Mouse (Mus musculus) MEL-GATA-1-ER (cell line): ENCODE measurements at regions not wholly inside any gene's neighbourhood (a gene's known extent, or its start where the extent isn't known, plus 50 kb on each side); places are given as distances from the start of the nearest gene placed in this dataset.

ENCODE experiments used
- DNase-seq: peaks from one replicate; pipeline ENCODE4 v3.0.0-alpha.2; 2012; ENCODE audit warnings: low read depth; ENCODE audit errors: extremely low read depth

DNA sequence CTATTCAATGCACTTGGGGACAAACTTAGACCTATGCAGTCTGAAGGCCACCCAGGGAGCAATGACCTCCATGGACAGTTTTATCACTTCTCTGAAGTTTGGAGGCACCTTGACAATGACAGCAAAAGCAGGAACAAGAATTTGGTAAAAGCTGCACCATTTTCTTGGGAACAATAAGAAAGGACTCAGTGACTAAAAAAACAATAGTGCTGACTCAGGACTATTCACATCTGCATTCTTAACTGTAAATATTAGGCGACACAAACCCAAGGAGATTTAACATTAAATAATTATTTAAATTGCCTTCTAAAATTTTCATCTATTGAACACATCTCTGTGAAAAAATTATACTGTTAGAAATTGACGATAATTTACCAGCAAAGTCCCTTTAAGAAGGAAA, 356.2 kb downstream of the Nup35 start:
- DNase-seq = no peak

GRCm38 (mm10) chr2:80998296-80998695, 381.3 kb downstream of the Nup35 start:
- no peak for DNase-seq

- no peak for DNase-seq
Measured at GRCm38 (mm10) chr2:81007071-81007470, 390.0 kb downstream of the Nup35 start.

- DNase-seq = no peak
Measured at GRCm38 (mm10) chr2:81023620-81024019, 406.6 kb downstream of the Nup35 start.
